Mouse (Mus musculus): Measurements from ENCODE around the gene Wee2. TPM values are rescaled to one million over a fixed set of nuclear protein-coding genes. Genes with fewer than 3 reads are reported as not detected.
A peak's percentile ranks its signal among the peaks of the same experiment; 100 is the strongest.

Wee2 gene
- polyA plus RNA-seq, 1 experiment: not detected

DNA sequence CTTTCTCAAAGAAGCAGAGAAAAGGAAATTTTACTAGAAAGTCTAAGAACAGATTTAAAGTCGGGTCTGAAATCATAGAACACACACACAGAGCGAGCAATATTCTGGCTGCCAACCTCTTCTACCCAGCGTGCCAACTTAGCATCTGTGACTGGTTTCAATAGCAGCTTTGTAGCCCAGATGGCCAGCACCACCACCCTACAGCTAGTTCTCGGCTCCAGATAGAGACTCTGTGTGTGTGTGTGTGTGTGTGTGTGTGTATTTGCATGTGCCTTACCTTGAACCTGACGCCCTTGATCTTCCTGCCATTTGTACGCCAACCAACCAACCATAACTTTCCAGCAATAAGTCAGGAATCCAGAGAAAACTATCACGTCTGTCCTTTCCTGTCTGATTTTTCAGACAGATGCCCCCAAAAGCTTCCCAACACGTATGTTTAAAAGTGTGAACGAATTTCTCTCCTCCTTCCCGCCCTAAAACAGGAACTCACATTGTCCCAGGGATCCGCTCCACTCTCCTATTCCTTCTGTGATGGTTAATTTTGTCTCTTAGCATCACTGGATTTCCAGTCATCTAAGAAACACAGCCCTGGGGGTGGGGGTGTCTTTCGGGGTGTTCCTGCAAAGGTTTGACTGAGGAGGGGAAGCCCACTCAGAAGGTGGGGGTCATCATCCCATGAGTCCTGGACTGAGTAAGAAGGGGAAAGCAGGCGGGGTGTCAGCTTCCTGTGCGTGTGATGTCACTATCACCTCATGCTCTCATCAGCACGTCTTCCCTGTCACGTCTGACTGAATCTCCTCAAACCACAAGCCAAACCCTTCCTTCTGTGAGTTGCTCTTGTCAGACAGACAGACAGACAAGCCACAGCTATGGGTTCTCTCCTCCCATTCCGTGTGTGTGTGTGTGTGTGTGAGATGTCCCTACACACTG lies 6.3 kb upstream of the Wee2 start:
- Histone ChIP-seq H3K36me3 (replicated peaks; ENCODE audit: low read length) (no peaks in the 10 kb centered on the region), H3K9me3 (no peaks in the 10 kb centered on the region), H3K4me3 (replicated peaks) (peak overlapping the region; percentile 60), H3K27me3 (replicated peaks) (peaks cover 12% of the 10 kb centered on the region), H3K4me1 (peaks cover 70% of the 10 kb centered on the region)
- TF ChIP-seq GATA1 (IDR thresholded peaks at IDR 0.05; ENCODE audit: borderline replicate concordance, low read length) (no peak), FLI1 (IDR thresholded peaks at IDR 0.05; ENCODE audit: low read length) (no peak)

DNA sequence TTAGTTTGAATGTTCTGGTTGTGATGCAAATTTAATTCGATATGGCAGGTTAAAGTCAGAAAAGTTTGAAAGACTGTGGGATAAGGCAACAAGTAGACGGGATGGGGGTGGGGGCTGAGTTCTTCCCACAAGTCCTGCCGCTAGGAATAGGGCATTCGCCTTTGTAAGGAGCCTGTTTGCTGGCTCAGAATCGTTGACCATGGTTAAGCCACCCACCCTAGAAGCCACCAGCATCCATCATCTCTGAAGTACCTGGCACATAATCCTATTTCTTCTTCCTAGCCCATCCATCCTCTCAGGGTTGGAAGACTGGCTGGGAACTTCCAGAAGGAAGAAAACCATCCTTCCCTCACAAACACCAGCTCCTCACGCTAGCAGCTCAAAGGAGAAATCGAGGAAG lies 4.2 kb upstream of the Wee2 start:
- H3K9me3 ChIP-seq: no peaks in the 10 kb centered on the region
- H3K4me1 ChIP-seq: peaks cover 70% of the 10 kb centered on the region
- H3K27me3 ChIP-seq (replicated peaks): peaks cover 12% of the 10 kb centered on the region
- H3K36me3 ChIP-seq (replicated peaks; ENCODE audit: low read length): no peaks in the 10 kb centered on the region
- H3K4me3 ChIP-seq (replicated peaks): peak overlapping the region; percentile 97
- no peak for TF ChIP-seq FLI1 (IDR thresholded peaks at IDR 0.05; ENCODE audit: low read length)
- no peak for TF ChIP-seq GATA1 (IDR thresholded peaks at IDR 0.05; ENCODE audit: borderline replicate concordance, low read length)

DNA sequence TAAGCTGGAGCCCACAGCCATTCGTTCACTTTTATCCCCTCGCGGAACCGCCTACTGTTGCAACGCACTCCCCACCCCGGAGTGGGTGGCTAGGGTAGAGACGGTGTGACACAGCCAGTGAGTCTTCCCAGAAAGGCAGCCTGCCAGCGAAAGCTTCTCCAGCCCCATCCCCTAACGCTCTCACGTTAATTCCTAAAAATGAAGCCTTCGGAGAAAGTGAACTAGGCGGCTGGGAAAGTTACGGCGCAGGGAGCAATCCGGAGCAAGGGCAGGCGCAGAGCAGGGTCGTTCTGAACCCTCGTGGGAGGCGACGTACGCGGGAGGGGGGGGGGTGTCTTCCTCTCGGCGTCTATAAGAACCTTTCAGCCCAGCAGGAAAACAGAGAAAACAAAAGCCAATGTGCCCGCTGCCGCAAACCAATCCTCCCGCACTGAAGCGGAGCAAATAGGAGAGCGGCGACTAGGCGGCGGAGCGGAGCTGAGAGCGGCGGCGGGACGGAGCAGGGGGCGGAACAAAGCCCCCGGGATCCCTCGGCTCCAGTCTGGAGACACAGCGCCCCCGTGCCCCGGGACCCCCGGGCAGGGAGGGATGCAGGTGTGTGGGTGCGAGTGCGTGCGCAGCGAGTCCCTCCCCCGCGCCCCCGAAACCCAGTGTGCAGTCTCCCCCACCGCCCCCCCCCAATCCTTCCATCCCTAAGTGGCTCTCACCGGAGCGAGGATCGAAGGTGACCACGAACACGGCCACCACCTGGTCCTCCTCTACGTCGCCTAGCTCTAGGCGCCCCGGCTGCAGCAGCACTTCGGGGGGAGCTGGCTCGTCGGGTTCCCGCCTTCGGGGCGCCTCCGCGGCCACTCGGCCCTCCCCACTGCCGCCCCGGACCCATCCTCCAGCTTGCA lies 3.5 kb upstream of the Wee2 start:
- Histone ChIP-seq H3K4me1 (peaks cover 70% of the 10 kb centered on the region), H3K27me3 (replicated peaks) (peaks cover 13% of the 10 kb centered on the region), H3K4me3 (replicated peaks) (peak overlapping the region; percentile 97), H3K9me3 (no peaks in the 10 kb centered on the region), H3K36me3 (replicated peaks; ENCODE audit: low read length) (no peaks in the 10 kb centered on the region)
- no peak for TF ChIP-seq FLI1 (IDR thresholded peaks at IDR 0.05; ENCODE audit: low read length)
- TF ChIP-seq GATA1 (IDR thresholded peaks at IDR 0.05; ENCODE audit: borderline replicate concordance, low read length): no peak

DNA sequence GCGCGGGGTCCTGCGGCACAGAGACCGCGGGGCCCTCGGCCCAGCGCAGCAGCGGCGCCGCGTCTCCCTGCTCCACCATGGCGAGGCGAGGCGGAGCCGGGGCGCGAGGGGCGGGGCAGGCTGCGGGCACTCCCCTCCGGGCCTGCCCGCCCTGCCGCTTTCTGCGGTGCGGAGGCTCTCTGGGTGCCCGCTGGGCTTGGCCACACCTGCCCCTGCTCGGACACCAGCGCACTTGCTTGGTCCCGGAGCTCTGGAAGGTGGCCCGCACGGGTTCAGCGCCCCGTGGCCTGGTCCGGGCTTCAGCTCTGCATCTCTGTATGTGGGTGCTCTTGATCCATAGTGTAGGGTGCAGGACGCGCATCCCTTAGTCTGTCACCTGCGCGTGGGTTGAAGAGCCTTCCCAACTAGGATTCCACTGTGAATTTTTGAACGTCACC lies 2.8 kb upstream of the Wee2 start, which contains the start of gene E330009J07Rik:
Gene E330009J07Rik (minus strand): TSS at position 89 of the 437 bp plus-strand sequence.
- TF ChIP-seq FLI1 (IDR thresholded peaks at IDR 0.05; ENCODE audit: low read length) (no peak), GATA1 (IDR thresholded peaks at IDR 0.05; ENCODE audit: borderline replicate concordance, low read length) (no peak)
- H3K4me1 ChIP-seq: peaks cover 65% of the 10 kb centered on the region
- no peaks in the 10 kb centered on the region for H3K36me3 ChIP-seq (replicated peaks; ENCODE audit: low read length)
- peak within 1 kb of the TSS; percentile 97 for H3K4me3 ChIP-seq (replicated peaks)
- H3K9me3 ChIP-seq: no peaks in the 10 kb centered on the region
- H3K27me3 ChIP-seq (replicated peaks): peaks cover 14% of the 10 kb centered on the region

DNA sequence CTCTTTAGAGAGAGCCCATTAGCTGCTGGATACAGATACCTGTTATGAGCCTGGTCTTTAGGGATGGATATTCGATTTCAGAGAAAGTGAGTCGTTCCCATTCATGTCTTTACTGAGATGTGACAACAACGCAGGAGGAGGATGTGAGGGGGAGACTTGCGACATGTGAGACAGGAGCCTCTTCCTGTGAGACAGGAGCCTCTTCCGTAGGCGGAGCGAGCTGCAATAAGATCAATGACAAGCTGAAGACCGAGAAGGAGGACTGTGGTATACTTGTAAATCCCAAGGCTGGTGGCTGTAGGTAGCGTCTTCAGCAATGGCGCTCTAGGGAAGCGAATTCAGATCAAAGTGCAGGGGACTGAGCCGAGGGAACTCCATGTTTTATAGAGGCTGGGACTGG lies 843 bp downstream of the Wee2 start:
- Histone ChIP-seq H3K9me3 (no peaks in the 10 kb centered on the region), H3K4me3 (replicated peaks) (peak overlapping the region; percentile 69), H3K4me1 (peaks cover 29% of the 10 kb centered on the region), H3K27me3 (replicated peaks) (peaks cover 20% of the 10 kb centered on the region), H3K36me3 (replicated peaks; ENCODE audit: low read length) (no peaks in the 10 kb centered on the region)
- TF ChIP-seq FLI1 (IDR thresholded peaks at IDR 0.05; ENCODE audit: low read length) (no peak), GATA1 (IDR thresholded peaks at IDR 0.05; ENCODE audit: borderline replicate concordance, low read length) (no peak)

DNA sequence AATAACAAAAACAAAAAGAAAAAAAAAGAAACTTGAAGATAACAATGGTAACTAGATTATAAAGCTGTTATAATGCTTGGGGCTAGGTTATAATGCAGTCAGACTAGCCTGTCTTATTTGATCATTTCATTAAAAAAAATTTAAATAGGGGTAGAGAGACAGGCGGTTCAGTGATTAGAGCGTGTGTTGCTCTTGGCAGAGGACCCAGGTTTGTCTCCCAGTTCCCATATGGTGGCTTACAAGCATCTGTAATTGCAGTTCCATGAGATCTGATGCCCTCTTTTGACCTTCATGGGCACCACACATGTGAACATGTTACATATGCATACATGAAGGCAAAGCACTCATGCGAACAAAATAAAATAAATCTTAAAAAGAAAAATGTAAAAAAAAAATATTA lies 2.4 kb downstream of the Wee2 start:
- Histone ChIP-seq H3K4me3 (replicated peaks) (no peak overlapping the region), H3K36me3 (replicated peaks; ENCODE audit: low read length) (no peaks in the 10 kb centered on the region), H3K4me1 (peaks cover 20% of the 10 kb centered on the region), H3K27me3 (replicated peaks) (peaks cover 19% of the 10 kb centered on the region), H3K9me3 (no peaks in the 10 kb centered on the region)
- no peak for TF ChIP-seq GATA1 (IDR thresholded peaks at IDR 0.05; ENCODE audit: borderline replicate concordance, low read length)
- TF ChIP-seq FLI1 (IDR thresholded peaks at IDR 0.05; ENCODE audit: low read length): no peak

DNA sequence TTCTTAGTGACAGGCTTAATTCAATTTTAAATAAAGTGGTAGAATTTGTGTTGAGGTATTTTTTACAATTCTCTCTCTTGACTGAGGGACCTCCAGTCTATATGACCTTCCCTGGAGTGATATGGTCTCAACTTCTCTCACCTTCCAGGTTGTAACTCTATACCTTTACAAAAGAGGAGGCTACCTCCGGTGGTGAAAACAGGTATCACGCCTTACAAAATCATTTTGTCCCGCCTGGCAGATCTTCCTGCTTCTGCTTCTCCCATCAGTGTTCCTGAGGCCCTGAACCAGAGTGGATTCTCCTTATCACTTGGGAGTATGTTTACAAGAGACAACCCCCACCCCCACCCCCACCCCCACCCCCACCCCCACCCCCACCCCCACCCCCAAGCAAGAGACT lies 2.9 kb downstream of the Wee2 start:
- peaks cover 17% of the 10 kb centered on the region for H3K4me1 ChIP-seq
- no peak for TF ChIP-seq FLI1 (IDR thresholded peaks at IDR 0.05; ENCODE audit: low read length)
- no peak overlapping the region for H3K4me3 ChIP-seq (replicated peaks)
- no peaks in the 10 kb centered on the region for H3K9me3 ChIP-seq
- H3K36me3 ChIP-seq (replicated peaks; ENCODE audit: low read length): no peaks in the 10 kb centered on the region
- H3K27me3 ChIP-seq (replicated peaks): peaks cover 24% of the 10 kb centered on the region

DNA sequence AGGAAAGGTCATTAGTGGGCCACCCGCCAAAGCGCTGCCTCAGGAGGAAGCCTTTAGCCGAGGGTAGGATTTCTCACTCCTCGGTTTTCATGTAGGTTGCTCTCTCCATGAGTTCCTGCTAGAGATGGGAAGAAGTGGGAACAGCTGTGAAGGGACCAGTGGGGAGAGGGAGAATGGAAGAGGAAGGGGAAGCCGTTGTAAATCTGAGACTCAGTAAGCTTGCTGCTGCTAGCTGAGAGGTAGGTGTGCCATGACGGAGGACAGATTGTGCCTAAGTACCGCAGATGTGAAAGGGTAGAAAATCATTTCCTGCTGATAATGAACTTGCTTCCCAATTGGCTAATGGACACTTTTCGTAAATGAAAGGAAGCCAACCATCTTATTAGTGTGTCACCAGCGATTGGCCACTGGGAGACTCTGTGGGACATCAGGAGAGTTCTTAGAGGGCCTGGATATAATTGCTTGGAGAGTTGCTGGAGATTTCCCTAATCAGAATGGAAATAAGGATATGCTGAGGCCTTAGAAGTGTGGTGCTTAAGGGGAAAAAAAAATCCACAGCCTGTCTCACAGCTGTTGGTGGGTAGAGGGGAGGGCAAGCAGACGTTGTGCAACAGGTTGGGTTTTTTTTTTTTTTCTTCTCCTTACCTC lies 4.5 kb downstream of the Wee2 start:
- peaks cover 17% of the 10 kb centered on the region for H3K4me1 ChIP-seq
- no peak for TF ChIP-seq GATA1 (IDR thresholded peaks at IDR 0.05; ENCODE audit: borderline replicate concordance, low read length)
- no peak overlapping the region for H3K4me3 ChIP-seq (replicated peaks)
- peaks cover 22% of the 10 kb centered on the region for H3K27me3 ChIP-seq (replicated peaks)
- H3K36me3 ChIP-seq (replicated peaks; ENCODE audit: low read length): no peaks in the 10 kb centered on the region
- no peaks in the 10 kb centered on the region for H3K9me3 ChIP-seq

DNA sequence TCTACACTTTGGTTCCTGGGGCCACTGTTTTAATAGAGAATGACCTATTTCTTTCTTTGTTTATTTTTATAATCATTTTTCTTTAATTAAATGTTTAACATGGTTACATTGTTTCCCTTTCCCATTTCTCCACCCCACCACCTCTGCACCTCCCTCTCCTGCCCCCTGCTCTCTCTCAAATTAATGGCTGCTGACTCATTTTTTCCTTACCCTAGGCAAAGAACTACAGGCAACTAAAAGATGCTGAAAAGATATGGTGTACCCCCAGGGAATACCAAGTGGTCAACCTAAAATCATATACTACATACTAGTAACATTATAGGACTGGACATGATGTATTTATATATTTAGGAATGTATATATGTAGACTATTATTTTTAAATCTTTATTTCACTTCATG lies 9.7 kb downstream of the Wee2 start:
- no peak overlapping the region for H3K4me3 ChIP-seq (replicated peaks)
- no peaks in the 10 kb centered on the region for H3K9me3 ChIP-seq
- no peaks in the 10 kb centered on the region for H3K4me1 ChIP-seq
- peaks cover 19% of the 10 kb centered on the region for H3K27me3 ChIP-seq (replicated peaks)
- no peaks in the 10 kb centered on the region for H3K36me3 ChIP-seq (replicated peaks; ENCODE audit: low read length)
- TF ChIP-seq GATA1 (IDR thresholded peaks at IDR 0.05; ENCODE audit: borderline replicate concordance, low read length) (no peak), FLI1 (IDR thresholded peaks at IDR 0.05; ENCODE audit: low read length) (no peak)
